Comparison of ENCODE assay signal across 8 mouse cellular contexts in the genomic region with DNA sequence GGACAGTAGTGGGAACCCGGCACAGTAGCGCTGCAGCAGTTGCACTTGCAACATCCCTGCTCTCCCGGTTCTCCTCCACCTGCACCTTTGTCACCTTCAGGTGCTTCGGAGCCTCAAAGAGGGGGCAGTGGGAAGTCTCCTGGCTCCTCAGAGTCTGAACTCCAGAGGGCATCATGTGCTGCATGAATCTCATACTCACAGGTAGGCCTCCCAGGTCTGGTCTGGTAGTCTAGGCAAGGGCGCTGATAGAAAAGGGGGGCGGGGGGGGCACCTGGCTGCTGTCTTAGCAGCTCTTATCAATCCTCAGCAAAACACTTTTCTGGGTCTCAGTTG. TPM values are rescaled to one million over a fixed set of nuclear protein-coding genes. Genes with fewer than 3 reads are reported as not detected.
DNase-seq lines count a peak whose midpoint lies in the region; ATAC-seq and TF ChIP-seq lines count a peak whose summit lies in the region.

No protein-coding gene starts in this region.

- peak overlapping the region; percentile 99 for H3K27ac ChIP-seq in heart, embryonic 13.5 days (replicated peaks)
- H3K27ac ChIP-seq in ES-E14 (ENCODE audit: insufficient read depth, low read depth, low read length, poor library complexity, severe bottlenecking) = no peak overlapping the region
- H3K27ac ChIP-seq in forebrain, postnatal 0 days (ENCODE audit: low read depth, low read length) = peak overlapping the region; percentile 94
- peak overlapping the region; percentile 60; the same call in 1 of the 2 replicates for H3K27ac ChIP-seq in macrophage

- H3K79me2 ChIP-seq in macrophage (ENCODE audit: inconsistent target) = no peaks in the 10 kb centered on the region

- DNase-seq in heart, adult 9 months (ENCODE audit: low spot score in 2 of 2) = no peak
- DNase-seq in ES-E14 (ENCODE audit: low read depth, low spot score) = no peak
- DNase-seq in forebrain, postnatal 0 days = no peak
- no peak for DNase-seq in urinary bladder, postnatal 25 days (ENCODE audit: low spot score)
- no peak for DNase-seq in cerebellum, adult 9-11 months
- DNase-seq in adrenal gland, adult 8-10 months = no peak

- no peak for TF ChIP-seq CTCF in forebrain, postnatal 0 days (IDR thresholded peaks at IDR 0.05; ENCODE audit: low read depth)

- H3K9ac ChIP-seq in heart, embryonic 13.5 days = peak overlapping the region; percentile 92
- peak overlapping the region; percentile 73 for H3K9ac ChIP-seq in ES-E14 (ENCODE audit: insufficient read depth, low read depth, low read length, poor library complexity, severe bottlenecking)
- H3K9ac ChIP-seq in forebrain, postnatal 0 days = peak overlapping the region; percentile 87

- H3K4me3 ChIP-seq in heart, embryonic 13.5 days = peak overlapping the region; percentile 63
- H3K4me3 ChIP-seq in ES-E14 (ENCODE audit: insufficient read depth in 1 of 2, low read depth in 1 of 2, low read length in 2 of 2, poor library complexity in 1 of 2, severe bottlenecking in 1 of 2) (peak overlapping the region; percentile 92 to 98), macrophage (ENCODE audit: inconsistent target) (peak overlapping the region; percentile 67)
- peak overlapping the region; percentile 62 for H3K4me3 ChIP-seq in forebrain, postnatal 0 days (ENCODE audit: low read depth, low read length)

- no peaks in the 10 kb centered on the region for H3K27me3 ChIP-seq in heart, embryonic 13.5 days (replicated peaks)
- H3K27me3 ChIP-seq in forebrain, postnatal 0 days (ENCODE audit: insufficient read depth, low read length) = no peaks in the 10 kb centered on the region

- in situ Hi-C loops in ES-E14 (cut with MboI; ENCODE audit: low sequenced_read_pairs in 2 of 2, unreplicated experiment in 2 of 2) = no loop called here

- peak overlapping the region; percentile 66 for H3K4me2 ChIP-seq in heart, embryonic 13.5 days
- H3K4me2 ChIP-seq in forebrain, postnatal 0 days (ENCODE audit: low read depth) = peak overlapping the region; percentile 74

- H3K36me3 ChIP-seq in heart, embryonic 13.5 days = peaks cover 34% of the 10 kb centered on the region
- H3K36me3 ChIP-seq in ES-E14 (ENCODE audit: control insufficient read depth, insufficient read depth, low read length, poor library complexity, severe bottlenecking) = peaks cover 2% of the 10 kb centered on the region; the same call in 1 of the 2 replicates
- H3K36me3 ChIP-seq in forebrain, postnatal 0 days (ENCODE audit: insufficient read depth) = peaks cover 4% of the 10 kb centered on the region; the same call in 1 of the 2 replicates
- H3K36me3 ChIP-seq in macrophage (ENCODE audit: inconsistent target) = no peaks in the 10 kb centered on the region

- 9% methylated on average over 6 of the region's 6 CpGs for WGBS in heart, embryonic 13.5 days
- 2% methylated on average over 6 of the region's 6 CpGs for WGBS in forebrain, postnatal 0 days
- 25% methylated on average over 6 of the region's 6 CpGs for WGBS in macrophage (ENCODE audit: missing documents)

- H3K9me3 ChIP-seq in heart, embryonic 13.5 days = no peaks in the 10 kb centered on the region
- no peaks in the 10 kb centered on the region for H3K9me3 ChIP-seq in ES-E14 (ENCODE audit: control insufficient read depth, insufficient read depth, low read depth, low read length)
- no peaks in the 10 kb centered on the region for H3K9me3 ChIP-seq in forebrain, postnatal 0 days (ENCODE audit: low read length)

- no peak for ATAC-seq in heart, embryonic 13.5 days (ENCODE audit: extremely low read depth, insufficient number of reproducible peaks, low FRiP score, low TSS enrichment)
- peak; percentile 5 for ATAC-seq in forebrain, postnatal 0 days

- H3K4me1 ChIP-seq in heart, embryonic 13.5 days = peaks cover 17% of the 10 kb centered on the region
- H3K4me1 ChIP-seq in ES-E14 (ENCODE audit: control insufficient read depth in 2 of 2, insufficient read depth in 2 of 2, low read length in 2 of 2, poor library complexity in 1 of 2) = peaks cover 0 to 3% of the 10 kb centered on the region in 2 experiments; a peak in 1 of 4 replicates
- H3K4me1 ChIP-seq in forebrain, postnatal 0 days (ENCODE audit: insufficient read depth) = no peaks in the 10 kb centered on the region

TF ChIP-seq in ES-E14, 5 proteins besides CTCF, POLR2A, EP300 and RAD21:
- no peak for TF ChIP-seq HCFC1 (IDR thresholded peaks at IDR 0.05; ENCODE audit: borderline replicate concordance, insufficient read depth, low read length)
- TF ChIP-seq MAFK (IDR thresholded peaks at IDR 0.05; ENCODE audit: insufficient read depth, low read depth, low read length) = no peak
- TF ChIP-seq CHD2 (IDR thresholded peaks at IDR 0.05; ENCODE audit: low read depth, low read length) = no peak
- TF ChIP-seq ZNF384 (IDR thresholded peaks at IDR 0.05; ENCODE audit: low read depth, low read length) = no peak
- TF ChIP-seq ZC3H11A (IDR thresholded peaks at IDR 0.05; ENCODE audit: borderline replicate concordance, low read depth, low read length) = no peak

RNA-seq across cellular contexts. Expression of gene Bivm, which starts 1.3 kb away (rescaled TPM):
- polyA plus RNA-seq in heart, embryonic 13.5 days (2015; fragmentation: Nextera tagmentation; extraction: Ambion mirVana) = 12.4 and 12.6 TPM in 2 replicates
- total RNA-seq in ES-E14 (2012; rRNA removed) = 10.6 and 10.9 TPM in 2 replicates
- total RNA-seq in forebrain, postnatal 0 days (2014; rRNA removed) = 39.9 and 40.1 TPM in 2 replicates
- 16.9 and 22.5 TPM in 2 replicates for polyA plus RNA-seq in forebrain, postnatal 0 days (2015; fragmentation: Nextera tagmentation; extraction: Ambion mirVana)
- total RNA-seq in macrophage (2018; cell fraction: chromatin; rRNA removed) = 10 to 100 TPM in 5 of 26 experiments, 1 to 10 TPM in 16, under 1 TPM in 5; 0.47 to 15.4 (median 5.1) TPM
- 10 to 100 TPM in 18 of 26 experiments, 1 to 10 TPM in 8; 4.9 to 17.0 (median 12.3) TPM for total RNA-seq in macrophage (2018; cell fraction: cytosol; rRNA removed)
- 10 to 100 TPM in 6 of 26 experiments, 1 to 10 TPM in 20; 1.2 to 16.1 (median 6.1) TPM for total RNA-seq in macrophage (2018; cell fraction: nucleus; rRNA removed)
- polyA plus RNA-seq in macrophage (2018) = 9.3 to 13.5 TPM (median 13.2 TPM) in 3 replicates
- total RNA-seq in adrenal gland, adult 8-10 months (2022) = 10 to 100 TPM; 15.5 to 26.8 (median 20.7) TPM

RNA-seq across cellular contexts. Expression of gene Kdelc1, which starts 1.4 kb away (rescaled TPM):
- 38.1 and 45.5 TPM in 2 replicates for polyA plus RNA-seq in heart, embryonic 13.5 days (2015; fragmentation: Nextera tagmentation; extraction: Ambion mirVana)
- 28.4 and 35.4 TPM in 2 replicates for total RNA-seq in ES-E14 (2012; rRNA removed)
- total RNA-seq in forebrain, postnatal 0 days (2014; rRNA removed) = 10.5 and 10.6 TPM in 2 replicates
- polyA plus RNA-seq in forebrain, postnatal 0 days (2015; fragmentation: Nextera tagmentation; extraction: Ambion mirVana) = 12.7 and 14.2 TPM in 2 replicates
- 10 to 100 TPM in 12 of 26 experiments, 1 to 10 TPM in 14; 1.6 to 20.3 (median 8.7) TPM for total RNA-seq in macrophage (2018; cell fraction: chromatin; rRNA removed)
- total RNA-seq in macrophage (2018; cell fraction: cytosol; rRNA removed) = 10 to 100 TPM in 4 of 26 experiments, 1 to 10 TPM in 22; 5.4 to 10.9 (median 7.7) TPM
- 10 to 100 TPM in 17 of 26 experiments, 1 to 10 TPM in 9; 4.0 to 32.4 (median 13.1) TPM for total RNA-seq in macrophage (2018; cell fraction: nucleus; rRNA removed)
- polyA plus RNA-seq in macrophage (2018) = 8.4 to 13.7 TPM (median 9.8 TPM) in 3 replicates
- 10 to 100 TPM; 17.3 to 23.7 (median 19.4) TPM for total RNA-seq in adrenal gland, adult 8-10 months (2022)

RNA-seq across cellular contexts. Expression of gene Tex30, which starts 17.8 kb away (rescaled TPM):
- 69.3 and 71.2 TPM in 2 replicates for polyA plus RNA-seq in heart, embryonic 13.5 days (2015; fragmentation: Nextera tagmentation; extraction: Ambion mirVana)
- 19.4 and 34.2 TPM in 2 replicates for total RNA-seq in ES-E14 (2012; rRNA removed)
- total RNA-seq in forebrain, postnatal 0 days (2014; rRNA removed) = 15.2 and 18.7 TPM in 2 replicates
- 36.0 and 43.4 TPM in 2 replicates for polyA plus RNA-seq in forebrain, postnatal 0 days (2015; fragmentation: Nextera tagmentation; extraction: Ambion mirVana)
- 10 to 100 TPM in 2 of 26 experiments, 1 to 10 TPM in 23, not detected in 1; 1.4 to 13.1 (median 4.4) TPM for total RNA-seq in macrophage (2018; cell fraction: chromatin; rRNA removed)
- 10 to 100 TPM in 10 of 26 experiments, 1 to 10 TPM in 16; 4.3 to 16.7 (median 7.7) TPM for total RNA-seq in macrophage (2018; cell fraction: cytosol; rRNA removed)
- total RNA-seq in macrophage (2018; cell fraction: nucleus; rRNA removed) = 10 to 100 TPM in 6 of 26 experiments, 1 to 10 TPM in 20; 1.8 to 15.9 (median 7.2) TPM
- 6.4 to 14.7 TPM (median 9.7 TPM) in 3 replicates for polyA plus RNA-seq in macrophage (2018)
- 10 to 100 TPM in 1 of 4 experiments, 1 to 10 TPM in 3; 8.2 to 12.6 (median 9.0) TPM for total RNA-seq in adrenal gland, adult 8-10 months (2022)

RNA-seq across cellular contexts. Expression of gene Ercc5, which starts 27.5 kb away (rescaled TPM):
- 10.2 and 11.8 TPM in 2 replicates for polyA plus RNA-seq in heart, embryonic 13.5 days (2015; fragmentation: Nextera tagmentation; extraction: Ambion mirVana)
- total RNA-seq in ES-E14 (2012; rRNA removed) = 20.6 and 23.3 TPM in 2 replicates
- 25.2 and 28.0 TPM in 2 replicates for total RNA-seq in forebrain, postnatal 0 days (2014; rRNA removed)
- 19.1 and 20.2 TPM in 2 replicates for polyA plus RNA-seq in forebrain, postnatal 0 days (2015; fragmentation: Nextera tagmentation; extraction: Ambion mirVana)
- 10 to 100 TPM in 25 of 26 experiments, 1 to 10 TPM in 1; 9.8 to 75.3 (median 43.2) TPM for total RNA-seq in macrophage (2018; cell fraction: chromatin; rRNA removed)
- 10 to 100 TPM in 2 of 26 experiments, 1 to 10 TPM in 24; 2.6 to 10.8 (median 6.7) TPM for total RNA-seq in macrophage (2018; cell fraction: cytosol; rRNA removed)
- 10 to 100 TPM in 23 of 26 experiments, 1 to 10 TPM in 3; 5.7 to 49.3 (median 22.8) TPM for total RNA-seq in macrophage (2018; cell fraction: nucleus; rRNA removed)
- 6.4 to 9.2 TPM (median 8.6 TPM) in 3 replicates for polyA plus RNA-seq in macrophage (2018)
- 10 to 100 TPM; 20.7 to 27.1 (median 23.2) TPM for total RNA-seq in adrenal gland, adult 8-10 months (2022)

RNA-seq across cellular contexts. Expression of gene Gm8251, which starts 58.3 kb away (rescaled TPM):
- polyA plus RNA-seq in heart, embryonic 13.5 days (2015; fragmentation: Nextera tagmentation; extraction: Ambion mirVana) = 0.06 TPM in 1 of 2 replicates, not detected in the other
- 0.18 and 0.21 TPM in 2 replicates for total RNA-seq in ES-E14 (2012; rRNA removed)
- 0.05 TPM in 1 of 2 replicates, not detected in the other for total RNA-seq in forebrain, postnatal 0 days (2014; rRNA removed)
- not detected in 2 replicates for polyA plus RNA-seq in forebrain, postnatal 0 days (2015; fragmentation: Nextera tagmentation; extraction: Ambion mirVana)
- total RNA-seq in macrophage (2018; cell fraction: chromatin; rRNA removed) = under 1 TPM in 11 of 26 experiments, not detected in 15; 0.10 to 0.25 (median 0.18) TPM
- not detected for total RNA-seq in macrophage (2018; cell fraction: cytosol; rRNA removed)
- under 1 TPM in 3 of 26 experiments, not detected in 23; 0.05 to 0.27 (median 0.10) TPM for total RNA-seq in macrophage (2018; cell fraction: nucleus; rRNA removed)
- not detected in 3 replicates for polyA plus RNA-seq in macrophage (2018)
- under 1 TPM in 2 of 4 experiments, not detected in 2; 0.03 to 0.06 TPM for total RNA-seq in adrenal gland, adult 8-10 months (2022)
